23 mouse cellular contexts compared by ENCODE assay signal in genomic region chr13:37025996-37026579, GRCm38 (mm10). TPM values are rescaled to one million over a fixed set of nuclear protein-coding genes. Genes with fewer than 3 reads are reported as not detected.
A peak's percentile ranks its signal among the peaks of the same experiment; 100 is the strongest.
DNase-seq lines count a peak whose midpoint lies in the region; ATAC-seq lines count a peak whose summit lies in the region.
"Had no signal": no experiment of that assay in that cellular context is flagged by ENCODE, and none has a peak within 500 bp of the region (broad histone marks: within the 10 kb centered on the region; RNA-seq: fewer than 3 reads in every experiment).

No protein-coding gene starts in this region.

- H3K4me1 ChIP-seq in midbrain, embryonic 14.5 days (ENCODE audit: control insufficient read depth, insufficient read depth, low read length): no peaks in the 10 kb centered on the region
- H3K4me1 ChIP-seq in midbrain, embryonic 13.5 days (replicated peaks): no peaks in the 10 kb centered on the region
- H3K4me1 ChIP-seq: embryonic facial prominence, embryonic 10.5 days; embryonic facial prominence, embryonic 13.5 days; forebrain, embryonic 12.5 days; hindbrain, embryonic 15.5 days had no signal

- H3K27ac ChIP-seq in midbrain, embryonic 14.5 days (replicated peaks; ENCODE audit: low read depth, low read length): no peak overlapping the region
- H3K27ac ChIP-seq in midbrain, embryonic 13.5 days: no peak overlapping the region
- H3K27ac ChIP-seq: embryonic facial prominence, embryonic 10.5 days; embryonic facial prominence, embryonic 13.5 days; forebrain, embryonic 12.5 days; gastrocnemius, adult 2 months; hindbrain, embryonic 12.5 days; hindbrain, embryonic 15.5 days had no signal

- H3K27me3 ChIP-seq in midbrain, embryonic 14.5 days (ENCODE audit: control insufficient read depth, insufficient read depth, low read length): no peaks in the 10 kb centered on the region
- H3K27me3 ChIP-seq in midbrain, embryonic 13.5 days: no peaks in the 10 kb centered on the region
- H3K27me3 ChIP-seq: embryonic facial prominence, embryonic 13.5 days; forebrain, embryonic 12.5 days; hindbrain, embryonic 12.5 days; hindbrain, embryonic 15.5 days had no signal

- no peaks in the 10 kb centered on the region for H3K36me3 ChIP-seq in midbrain, embryonic 14.5 days (ENCODE audit: control insufficient read depth, insufficient read depth, low read length)
- H3K36me3 ChIP-seq in midbrain, embryonic 13.5 days: no peaks in the 10 kb centered on the region
- H3K36me3 ChIP-seq: embryonic facial prominence, embryonic 10.5 days; embryonic facial prominence, embryonic 13.5 days; forebrain, embryonic 12.5 days; hindbrain, embryonic 12.5 days; hindbrain, embryonic 15.5 days had no signal

- no peak overlapping the region for H3K4me2 ChIP-seq in midbrain, embryonic 14.5 days (ENCODE audit: low read length)
- no peak overlapping the region for H3K4me2 ChIP-seq in midbrain, embryonic 13.5 days (replicated peaks)
- H3K4me2 ChIP-seq: embryonic facial prominence, embryonic 13.5 days; forebrain, embryonic 12.5 days; heart, embryonic 11.5 days; hindbrain, embryonic 12.5 days; hindbrain, embryonic 15.5 days had no signal

- H3K9ac ChIP-seq in midbrain, embryonic 14.5 days (replicated peaks; ENCODE audit: low read length): no peak overlapping the region
- no peak overlapping the region for H3K9ac ChIP-seq in midbrain, embryonic 13.5 days (replicated peaks)
- H3K9ac ChIP-seq: embryonic facial prominence, embryonic 13.5 days; forebrain, embryonic 12.5 days; hindbrain, embryonic 12.5 days; hindbrain, embryonic 15.5 days had no signal

- DNase-seq in embryo, embryonic 10.5 days (ENCODE audit: low spot score): peak; percentile 1
- no peak for DNase-seq in embryo, embryonic 10 days (ENCODE audit: low spot score)
- DNase-seq in midbrain, embryonic 14.5 days: peak; percentile 2
- DNase-seq in retina, embryonic 14.5 days (ENCODE audit: low spot score): peak; percentile 41
- DNase-seq in retina, postnatal 1 day: no peak
- DNase-seq: adrenal gland, postnatal 10 days; adrenal gland, postnatal 36 days; cerebellum, adult 11 months; cerebellum, adult 2 months; cerebellum, adult 9-11 months; cerebellum, postnatal 25 days; gastrocnemius, adult 2 months; gastrocnemius, postnatal 14 days; heart, adult 11 months had no signal

- no peak overlapping the region for H3K4me3 ChIP-seq in midbrain, embryonic 14.5 days (replicated peaks; ENCODE audit: low read depth, low read length)
- no peak overlapping the region for H3K4me3 ChIP-seq in midbrain, embryonic 13.5 days (replicated peaks)
- H3K4me3 ChIP-seq: embryonic facial prominence, embryonic 10.5 days; embryonic facial prominence, embryonic 13.5 days; erythroblast, embryonic 14.5 days; forebrain, embryonic 12.5 days; gastrocnemius, adult 2 months; hindbrain, embryonic 12.5 days; hindbrain, embryonic 15.5 days had no signal

- ATAC-seq in midbrain, embryonic 14.5 days (ENCODE audit: low FRiP score, low TSS enrichment): no peak
- ATAC-seq in midbrain, embryonic 13.5 days: no peak
- ATAC-seq: forebrain, embryonic 16.5 days had no signal

- no peaks in the 10 kb centered on the region for H3K9me3 ChIP-seq in midbrain, embryonic 14.5 days (ENCODE audit: control insufficient read depth, low read length)
- H3K9me3 ChIP-seq in midbrain, embryonic 13.5 days: no peaks in the 10 kb centered on the region
- H3K9me3 ChIP-seq: embryonic facial prominence, embryonic 10.5 days; embryonic facial prominence, embryonic 13.5 days; forebrain, embryonic 12.5 days; hindbrain, embryonic 12.5 days; hindbrain, embryonic 15.5 days had no signal

- WGBS in midbrain, embryonic 14.5 days: 27% methylated on average over 4 of the region's 4 CpGs
- WGBS in midbrain, embryonic 13.5 days: 21% methylated on average over 4 of the region's 4 CpGs

RNA-seq across cellular contexts. Expression of gene F13a1, which starts 24.0 kb away (rescaled TPM):
- 0.22 and 10.6 TPM in 2 replicates for polyA plus RNA-seq in midbrain, embryonic 14.5 days (2014; fragmentation: Nextera tagmentation; extraction: Ambion mirVana)
- polyA plus RNA-seq in midbrain, embryonic 13.5 days (2015; fragmentation: Nextera tagmentation; extraction: Ambion mirVana): 11.4 and 12.6 TPM in 2 replicates

Comparison
In these comparisons a context has a peak if more than half of its experiments do, and no peak if none do; other contexts are left out.
1. DNase-seq: peak in embryo, embryonic 10.5 days (single experiment), midbrain, embryonic 14.5 days (single experiment) and retina, embryonic 14.5 days (single experiment); none in embryo, embryonic 10 days (single experiment) and retina, postnatal 1 day (single experiment).